Mouse (Mus musculus) lung, postnatal 25 days (tissue): ENCODE data around the gene Drc7.
A peak's percentile ranks its signal among the peaks of the same experiment; 100 is the strongest.

Experiments
- DNase-seq: peaks from one replicate; pipeline ENCODE4 v3.0.0; 2022; ENCODE audit warnings: low spot score

The Drc7 gene

DNA sequence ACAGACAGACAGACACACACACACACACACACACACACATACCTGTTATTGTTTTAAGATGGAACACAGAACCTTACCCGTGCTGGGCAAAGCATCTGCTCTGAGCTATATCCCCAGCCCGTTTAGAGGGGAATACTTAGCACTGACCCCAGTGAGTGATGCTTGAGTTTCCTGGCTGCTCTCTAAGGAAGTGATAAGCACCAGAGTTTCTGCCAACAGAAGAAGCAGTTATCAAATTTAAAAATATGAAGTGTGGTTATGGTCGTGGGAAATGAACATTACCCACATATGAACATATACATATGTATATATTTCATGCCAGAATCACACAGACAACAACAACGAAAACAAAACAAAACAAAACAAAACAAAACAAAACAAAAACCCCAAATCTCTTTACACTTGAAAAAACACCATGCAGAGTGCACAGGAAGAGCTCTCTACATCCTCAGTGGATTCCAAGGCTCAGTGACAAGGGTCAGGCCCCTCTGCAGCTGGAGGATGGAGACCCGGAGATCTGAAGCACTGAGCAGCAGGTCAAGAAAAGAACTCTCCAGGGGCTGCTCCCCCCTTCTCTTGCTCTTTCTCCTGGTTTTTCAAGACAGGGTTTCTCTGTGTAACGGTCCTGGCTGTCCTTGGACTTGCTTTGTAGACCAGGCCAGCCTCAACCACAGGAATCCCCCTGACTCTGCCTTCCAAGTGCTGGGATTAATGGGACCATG is 5.1 kb downstream of the Drc7 start:
- DNase-seq, result no peak

DNA sequence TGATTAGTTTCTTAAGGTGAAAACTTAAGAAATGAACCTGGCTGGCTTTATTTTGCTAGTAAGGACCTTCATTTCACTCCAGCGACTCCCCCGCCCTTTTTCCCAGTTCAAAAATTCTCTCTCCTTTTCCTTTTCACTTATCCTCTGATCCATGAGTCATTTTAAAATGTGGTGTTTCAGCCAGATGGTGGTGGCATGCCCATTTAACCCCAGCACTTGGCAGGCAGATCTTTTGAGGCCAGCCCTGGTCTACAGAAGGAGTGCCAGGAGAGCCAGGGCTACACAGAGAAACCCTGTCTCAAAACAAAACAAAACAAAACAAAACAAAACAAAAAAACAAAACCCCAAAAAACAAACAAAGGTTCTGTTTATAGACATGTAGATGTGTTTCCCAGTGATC is 9.6 kb downstream of the Drc7 start:
- no peak for DNase-seq

DNA sequence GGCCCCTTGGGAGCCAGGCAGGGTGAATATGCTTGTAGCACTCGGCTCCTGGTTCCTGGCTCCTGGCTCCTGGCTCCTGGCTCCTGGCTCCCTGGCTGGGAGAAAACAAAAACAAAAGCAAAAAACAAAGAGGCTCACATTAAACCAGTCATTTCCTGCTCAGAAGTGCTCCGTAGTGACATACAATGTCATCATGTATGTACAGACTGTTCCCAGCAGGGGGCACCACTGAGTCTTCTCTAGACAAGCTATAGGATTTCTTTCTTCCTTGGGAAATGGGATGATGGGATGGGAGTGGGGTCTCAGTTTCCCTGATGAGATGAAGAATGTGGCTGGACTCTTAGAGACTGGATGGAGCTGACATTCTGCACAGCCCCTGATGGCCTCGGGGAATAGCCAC is 12.7 kb downstream of the Drc7 start:
- peak; percentile 51 for DNase-seq

DNA sequence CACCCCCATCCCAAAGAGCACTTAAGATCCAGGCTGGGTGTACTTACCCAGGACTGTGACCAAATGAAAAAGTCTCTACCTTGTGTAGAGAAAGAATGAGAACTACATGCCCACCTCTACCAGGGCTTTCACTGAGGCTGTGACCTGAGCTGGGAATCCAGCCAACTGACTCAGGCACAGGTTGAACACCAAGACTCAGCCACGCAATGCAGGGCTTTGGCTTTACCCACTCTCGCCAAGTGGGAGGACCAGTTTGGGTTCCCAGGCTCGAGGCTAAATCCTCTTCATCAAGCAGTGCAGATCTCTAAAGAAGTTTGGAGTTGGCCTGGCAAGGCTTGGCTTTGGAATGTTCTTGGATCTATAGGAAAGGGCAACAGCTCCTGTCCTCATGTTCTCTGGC is 20.6 kb downstream of the Drc7 start:
- DNase-seq, result no peak

DNA sequence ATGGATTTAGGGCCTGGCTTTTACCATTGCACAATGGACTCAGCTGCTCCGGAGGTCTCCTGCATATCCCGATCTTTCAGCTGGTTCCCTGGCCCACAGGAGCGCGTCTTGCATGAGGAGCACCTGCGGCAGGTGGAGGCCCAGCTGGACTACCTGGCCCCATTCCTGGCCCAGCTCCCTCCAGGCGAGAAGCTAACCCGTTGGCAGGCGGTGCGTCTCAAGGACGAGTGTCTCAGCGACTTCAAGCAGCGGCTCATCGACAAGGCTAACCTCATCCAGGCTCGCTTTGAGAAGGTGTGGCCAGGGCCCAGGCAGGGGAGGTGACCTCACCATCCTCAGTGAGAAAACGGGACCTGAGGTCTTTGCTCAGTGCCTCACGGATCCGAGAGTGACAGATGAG is 21.2 kb downstream of the Drc7 start:
- no peak for DNase-seq

DNA sequence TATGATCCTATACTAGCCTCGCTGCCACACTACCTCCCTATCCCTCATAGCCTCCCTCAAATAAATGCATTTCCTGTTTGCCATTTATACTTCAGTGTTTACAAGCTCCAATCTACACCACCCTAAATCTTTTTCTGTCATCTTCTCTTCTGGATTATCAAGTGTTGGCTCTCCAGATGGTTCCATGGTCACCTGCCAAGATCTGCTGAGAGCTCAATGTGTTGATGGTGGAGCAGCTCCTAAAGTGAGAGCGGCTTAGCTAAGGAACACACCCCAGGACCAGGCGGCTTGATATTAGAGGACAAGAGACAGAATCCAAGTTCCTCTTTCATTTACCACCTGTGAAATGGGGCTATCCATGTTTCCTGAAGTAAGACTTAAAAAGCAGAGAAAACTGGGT is 23.2 kb downstream of the Drc7 start:
- DNase-seq, result no peak

DNA sequence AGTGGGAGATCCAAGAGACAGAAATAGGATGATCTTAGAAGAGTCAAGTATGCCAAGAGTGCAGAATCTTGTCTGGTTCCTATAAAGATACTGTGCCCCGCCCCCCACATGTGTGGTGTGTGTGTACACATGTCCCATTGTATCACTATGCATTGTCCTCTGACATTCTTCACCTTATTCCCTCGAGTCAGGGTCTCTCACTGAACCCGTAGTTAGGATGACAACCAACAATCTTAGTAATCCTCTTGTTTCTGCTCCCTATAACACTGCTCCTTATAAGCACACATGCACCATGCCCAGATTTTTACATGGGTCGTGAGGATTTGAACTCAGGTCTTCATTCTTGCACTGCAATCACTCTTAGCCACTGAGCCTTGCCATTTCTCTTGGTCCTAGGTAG is 24.4 kb downstream of the Drc7 start:
- no peak for DNase-seq

DNA sequence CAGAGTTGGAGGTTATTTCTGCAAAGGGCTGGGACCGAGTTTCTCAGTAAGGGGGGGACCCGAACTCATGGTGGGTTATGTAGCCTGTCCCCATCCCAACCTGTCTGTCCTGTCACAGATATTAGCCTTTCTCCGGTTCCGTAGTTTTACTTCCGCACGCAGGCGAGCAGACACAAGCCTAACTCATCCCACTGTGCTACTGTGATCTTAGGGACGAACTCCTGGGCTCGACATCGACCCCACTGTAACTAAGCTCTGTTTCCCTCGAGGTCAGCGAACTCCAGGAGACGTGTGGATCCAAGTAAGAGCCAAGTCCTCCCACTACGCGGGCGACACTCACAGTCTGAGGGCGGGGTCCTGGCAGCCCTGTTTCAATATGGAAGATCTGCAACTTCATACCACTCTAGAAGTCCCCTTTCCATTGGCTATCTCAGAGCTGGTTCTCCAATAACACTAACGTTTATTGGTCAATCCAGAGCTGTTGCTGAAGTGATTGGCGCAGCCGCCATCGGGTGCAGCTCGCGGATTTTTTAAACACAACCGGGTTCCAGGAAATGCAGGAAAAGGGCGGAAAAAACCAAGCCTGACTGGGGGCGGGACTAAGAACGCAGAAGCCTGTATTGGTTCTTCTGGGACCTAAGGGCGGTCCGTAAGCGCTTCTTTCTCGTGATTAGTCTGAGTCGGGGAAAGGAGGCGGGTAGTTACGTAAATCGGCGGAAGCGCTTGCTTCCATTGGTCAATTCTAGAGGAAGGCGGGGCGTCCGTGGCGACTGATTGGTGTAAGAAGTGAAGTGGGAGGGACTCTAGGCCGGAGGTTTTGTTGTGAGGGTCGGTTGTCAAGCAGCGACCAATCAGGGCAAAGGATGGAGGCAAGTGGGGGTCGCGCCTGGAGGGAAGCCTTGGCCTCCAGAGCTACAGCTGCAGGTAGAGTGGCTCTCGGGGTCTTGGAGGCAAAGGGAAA is 25.8 kb downstream of the Drc7 start, which contains the start of gene Katnb1:
Gene Katnb1, plus strand, starts transcription at position 806 of the 961 bp plus-strand sequence.
- DNase-seq, result peak; percentile 100

DNA sequence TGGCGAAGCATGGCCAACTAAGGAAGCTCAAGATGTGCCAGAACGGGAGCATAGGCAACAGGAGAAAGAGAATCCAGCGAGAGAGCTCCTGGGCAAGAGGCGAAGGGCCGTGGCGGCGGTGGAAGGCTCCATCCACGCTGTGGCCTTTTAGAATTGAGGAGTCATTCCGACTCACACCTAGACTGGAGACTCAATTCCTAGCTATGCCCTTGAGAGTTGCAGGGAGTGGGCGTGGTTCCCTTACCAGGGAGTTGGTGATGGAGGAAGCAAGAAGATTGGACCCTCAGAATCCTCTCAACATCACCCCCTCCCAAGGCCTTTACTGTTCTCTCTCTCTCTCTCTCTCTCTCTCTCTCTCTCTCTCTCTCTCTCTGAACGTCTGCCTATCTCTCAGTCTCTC is 26.7 kb downstream of the Drc7 start:
- DNase-seq, result no peak

DNA sequence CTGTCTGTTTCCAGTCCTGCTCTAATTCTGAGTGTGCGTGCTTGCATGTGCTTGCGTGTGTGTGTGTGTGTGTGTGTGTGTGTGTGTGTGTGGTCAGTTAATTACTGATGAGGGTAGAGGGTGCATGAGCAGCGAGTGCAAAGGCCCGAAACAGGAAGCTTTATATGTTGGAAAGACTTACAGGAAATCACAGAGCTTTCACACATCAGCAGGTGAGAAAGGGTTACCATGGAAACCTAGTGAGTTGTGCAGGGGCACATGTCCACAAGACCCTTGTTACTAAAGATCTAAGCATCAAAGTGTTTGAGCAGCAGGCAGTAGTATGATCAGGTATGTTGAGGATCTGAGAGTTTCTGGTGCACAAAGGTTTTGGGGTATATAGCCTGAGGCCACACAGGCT is 29.4 kb downstream of the Drc7 start:
- no peak for DNase-seq

DNA sequence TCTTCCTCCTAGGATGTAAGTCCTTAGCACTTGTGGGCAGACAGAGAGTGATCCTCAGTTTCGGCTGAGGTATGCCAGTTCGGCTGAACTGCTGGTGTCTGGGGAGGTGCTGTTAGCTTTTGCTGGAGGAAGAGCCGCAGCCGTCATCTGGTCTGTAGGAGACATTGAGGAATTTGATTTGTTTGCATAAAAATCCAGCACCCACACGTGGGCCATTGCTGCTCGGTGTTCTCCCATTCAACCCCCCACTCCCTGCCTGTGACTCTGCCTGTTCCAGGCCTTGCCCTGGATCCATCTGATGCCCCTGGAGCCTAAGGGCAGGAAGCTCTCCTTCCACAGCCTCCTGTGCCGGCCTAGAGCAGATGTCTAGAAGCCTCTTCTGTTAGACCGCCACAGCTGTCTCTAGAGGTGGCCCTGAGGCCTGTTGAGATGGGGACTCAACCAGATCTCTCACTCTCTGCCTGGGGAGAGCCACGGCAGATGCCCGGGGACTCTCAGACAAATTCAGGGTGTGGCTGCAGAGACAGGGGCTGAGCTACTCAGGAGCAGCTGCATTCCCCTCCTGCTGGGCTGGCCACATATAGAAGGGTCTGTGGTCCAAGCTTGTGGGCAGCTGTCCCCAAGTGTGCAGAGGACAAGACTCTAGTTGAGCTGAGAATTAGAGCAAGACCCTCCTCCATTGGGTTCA is 30.0 kb downstream of the Drc7 start:
- DNase-seq, result no peak

DNA sequence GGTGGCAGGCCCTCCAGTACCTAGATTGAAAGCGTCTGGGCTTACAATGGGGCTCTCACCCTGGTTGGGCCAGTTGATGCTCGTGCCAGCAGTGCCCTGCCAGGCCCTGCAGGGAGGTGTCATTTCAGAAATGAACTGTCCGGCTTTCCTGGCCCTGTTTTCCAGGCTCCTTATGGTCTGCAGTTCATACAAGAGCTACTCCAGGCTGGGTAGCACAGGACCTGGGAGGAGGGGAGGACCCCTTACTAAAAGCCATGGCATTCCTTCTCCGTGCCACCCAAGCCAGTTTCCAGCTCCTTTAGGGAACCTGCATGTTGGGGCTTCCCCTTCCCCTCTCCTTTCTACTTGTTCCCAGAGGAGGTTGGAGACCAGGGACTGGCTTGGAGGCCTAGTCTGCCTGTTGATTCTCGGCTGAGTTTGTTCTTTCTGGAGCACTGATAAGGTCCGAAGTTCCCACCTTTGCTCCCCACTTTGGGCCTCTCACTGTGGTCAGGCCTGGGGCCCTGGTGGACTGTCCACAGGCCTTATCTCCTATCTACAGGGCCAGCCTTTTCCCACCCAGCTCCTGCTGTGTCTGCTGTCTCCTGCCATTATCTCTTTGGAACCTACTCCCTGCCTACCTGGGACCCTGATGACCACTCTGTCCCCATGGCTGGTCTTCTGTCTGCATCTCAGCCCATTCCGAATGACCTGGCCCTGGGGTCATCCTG is 30.7 kb downstream of the Drc7 start:
- DNase-seq, result no peak

DNA sequence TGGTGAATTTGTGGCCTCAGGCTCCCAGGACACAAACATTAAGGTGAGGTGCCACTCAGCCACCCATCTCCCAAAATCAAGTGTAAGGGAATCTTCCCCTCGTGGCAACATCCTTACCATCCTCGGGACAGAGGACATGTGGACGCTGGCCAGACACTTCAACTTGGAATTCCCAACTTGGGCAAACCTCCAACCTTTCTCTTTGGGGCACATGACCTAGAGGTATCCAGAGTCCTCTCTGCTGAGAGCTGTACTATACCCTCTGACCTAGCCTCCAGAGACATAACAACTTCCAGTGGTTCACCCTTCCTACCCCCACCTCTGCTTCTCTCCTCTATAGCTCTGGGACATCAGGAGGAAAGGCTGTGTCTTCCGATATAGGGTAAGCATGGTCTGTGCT is 38.7 kb downstream of the Drc7 start:
- no peak for DNase-seq

DNA sequence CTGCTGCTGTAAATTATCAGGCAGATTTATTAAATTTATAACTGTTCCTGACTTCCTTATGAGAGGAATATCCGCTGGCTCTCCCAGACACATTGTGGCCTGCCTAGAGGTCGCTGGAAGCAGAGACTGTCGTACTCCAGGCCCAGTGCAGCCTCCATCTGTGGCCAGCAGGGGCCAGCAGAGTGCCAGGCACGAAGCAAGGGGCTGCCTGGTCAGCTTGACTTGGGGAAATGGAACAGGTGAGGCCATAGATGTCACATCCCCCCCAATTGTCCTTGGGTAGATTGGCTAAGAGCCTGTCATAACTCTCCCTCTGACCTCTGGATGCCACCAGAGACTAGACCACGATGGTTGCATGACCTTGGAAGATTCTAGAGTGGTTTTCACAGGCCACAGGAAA is 44.1 kb downstream of the Drc7 start:
- DNase-seq, result peak; percentile 69

DNA sequence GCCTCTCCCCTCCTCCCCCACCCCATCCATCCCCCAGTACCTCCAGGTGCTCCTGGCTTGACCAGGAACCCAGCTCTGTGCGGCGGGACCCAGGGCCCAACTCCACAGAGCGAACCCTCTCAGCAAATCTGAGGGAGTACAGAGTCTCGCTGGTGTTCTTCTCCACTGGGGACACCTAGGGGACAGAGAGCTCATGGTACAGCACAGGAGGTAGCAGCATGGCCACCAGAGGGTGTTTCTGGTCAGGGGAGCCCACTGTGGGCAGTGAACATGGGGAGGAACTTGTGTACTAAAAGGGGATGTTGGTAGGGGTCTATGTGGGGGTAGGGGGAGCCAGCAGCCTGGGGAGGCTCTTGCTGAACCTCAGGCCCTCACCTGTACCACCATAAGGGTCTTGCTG is 47.1 kb downstream of the Drc7 start:
- DNase-seq, result no peak

DNA sequence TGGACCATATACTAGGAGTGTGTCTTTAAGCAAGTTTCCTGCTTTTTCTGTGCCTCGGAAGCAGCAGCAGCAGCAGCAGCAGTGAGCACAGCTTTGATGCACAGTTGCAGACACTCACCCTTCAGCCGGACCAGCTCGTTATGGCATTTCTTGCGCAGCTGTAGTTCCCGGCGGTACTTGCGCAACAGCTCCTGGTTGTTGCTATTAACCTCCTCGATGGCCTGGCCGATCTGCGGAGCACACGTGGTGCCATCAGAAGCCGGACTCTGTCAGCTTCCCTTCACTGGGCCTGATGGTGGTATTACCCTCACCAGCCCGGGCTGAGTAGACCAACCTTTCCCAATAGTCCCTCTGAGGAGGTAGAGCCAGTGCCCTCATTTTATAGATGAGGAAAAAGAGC is 52.4 kb downstream of the Drc7 start:
- DNase-seq, result no peak

DNA sequence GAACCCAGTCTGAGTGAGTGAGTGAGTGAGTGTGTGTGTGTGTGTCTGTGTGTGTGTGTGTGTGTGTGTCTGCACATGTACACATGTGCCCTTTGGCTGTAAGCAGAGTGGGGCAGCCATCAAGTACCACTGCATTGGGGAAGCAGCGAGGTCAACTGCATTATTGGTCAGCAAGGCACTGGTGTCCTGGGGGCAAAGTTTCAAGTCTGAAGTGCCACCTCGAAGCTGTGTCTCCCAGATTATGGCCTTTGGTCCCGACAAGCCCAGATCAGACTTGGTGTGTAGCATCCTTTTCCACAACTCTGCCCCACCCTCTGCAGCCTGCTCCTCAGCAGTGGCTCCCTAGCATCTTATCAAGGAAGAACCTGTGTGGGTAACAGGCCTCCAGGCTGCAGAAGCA is 57.7 kb downstream of the Drc7 start:
- no peak for DNase-seq

DNA sequence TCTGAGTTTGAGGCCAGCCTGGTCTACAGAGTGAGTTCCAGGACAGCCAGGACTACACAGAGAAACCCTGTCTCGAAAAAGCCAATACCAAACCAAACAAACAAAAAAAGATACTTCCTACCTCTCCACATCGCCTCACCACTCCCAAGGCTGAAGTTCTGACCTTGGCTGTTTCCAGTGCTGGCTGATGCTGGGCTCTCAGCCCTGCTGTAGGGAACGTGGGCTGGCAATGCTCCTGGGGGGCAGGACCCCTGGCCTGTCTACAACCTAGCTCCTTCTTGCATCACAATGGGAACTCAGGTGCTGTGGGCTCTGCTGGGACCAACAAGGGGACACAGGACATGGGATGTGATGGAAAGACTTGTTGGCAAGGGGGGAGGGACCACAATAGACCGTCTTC is 58.2 kb downstream of the Drc7 start:
- DNase-seq, result no peak

DNA sequence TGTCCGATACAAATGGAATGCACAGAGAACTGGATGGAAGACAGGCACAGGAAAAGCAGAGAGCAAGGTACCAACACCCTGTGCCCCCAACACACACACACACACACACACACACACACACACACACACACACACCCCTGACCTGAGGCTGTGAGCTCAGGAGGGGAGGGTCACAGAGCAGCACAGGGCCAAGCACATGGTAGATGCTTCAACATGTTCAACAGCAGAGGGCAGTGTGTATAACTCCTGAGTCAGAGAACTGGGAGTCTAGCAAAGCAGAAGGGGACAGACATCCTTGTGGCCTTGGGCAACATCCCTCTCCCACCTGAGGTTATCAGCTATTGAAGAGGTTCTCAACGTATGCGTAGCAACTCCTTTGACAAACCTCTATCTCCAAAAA is 58.8 kb downstream of the Drc7 start:
- DNase-seq, result peak; percentile 29

DNA sequence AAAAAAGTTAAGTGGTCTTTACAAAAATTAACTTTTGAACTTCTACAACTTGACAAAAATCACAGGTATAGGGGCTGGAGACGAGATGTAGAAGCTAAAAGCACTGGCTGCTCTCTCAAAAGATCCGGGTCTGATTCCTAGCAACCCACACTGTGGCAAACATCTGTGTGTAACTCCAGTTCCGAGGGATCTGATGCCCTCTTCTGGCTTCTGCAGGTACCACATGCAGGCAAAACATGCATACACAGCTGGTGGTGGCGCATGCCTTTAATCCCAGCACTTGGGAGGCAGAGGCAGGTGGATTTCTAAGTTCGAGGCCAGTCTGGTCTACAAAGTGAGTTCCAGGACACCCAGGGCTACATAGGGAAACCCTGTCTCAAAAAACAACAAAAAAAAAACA is 68.6 kb downstream of the Drc7 start:
- no peak for DNase-seq

DNA sequence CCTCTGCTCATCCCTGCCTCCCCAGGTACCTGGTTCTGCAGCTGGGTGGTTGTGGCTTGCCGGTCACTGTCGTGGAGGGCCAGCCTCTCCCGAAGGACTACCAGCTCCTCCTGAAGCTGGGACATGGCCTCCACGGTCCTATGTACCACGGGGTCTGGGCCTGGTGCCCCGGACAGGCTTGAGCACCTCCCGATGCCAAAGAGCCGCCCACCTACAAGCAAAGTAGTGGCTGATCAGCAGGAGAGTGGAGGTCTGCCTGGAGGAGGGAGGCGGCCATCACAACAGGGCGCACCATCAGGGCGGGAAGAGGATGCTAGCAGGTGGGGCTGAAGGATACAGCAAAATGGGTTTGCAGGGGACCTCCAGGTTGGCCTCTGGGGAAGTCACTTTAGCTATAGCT is 71.6 kb downstream of the Drc7 start:
- DNase-seq, result no peak

DNA sequence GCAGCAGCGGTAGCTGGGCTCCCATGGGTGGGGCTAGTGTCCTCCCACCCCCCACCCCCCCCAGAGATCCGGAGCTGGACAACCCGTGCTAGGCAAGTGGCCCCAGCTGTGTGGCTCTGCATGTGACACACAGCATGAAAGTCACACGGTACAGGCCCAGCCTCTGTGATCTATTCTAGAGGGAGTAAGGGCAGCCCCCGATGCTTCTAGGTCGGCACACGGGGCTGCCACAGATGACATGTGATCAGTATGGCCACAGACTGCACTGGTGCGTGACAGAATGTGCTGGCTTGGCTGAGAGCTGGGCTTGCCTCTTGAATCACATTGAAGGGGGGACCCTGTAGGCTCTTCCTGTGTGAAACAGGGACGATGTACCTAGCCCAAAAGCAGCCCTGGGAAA is 72.8 kb downstream of the Drc7 start:
- DNase-seq, result no peak
